Mouse (Mus musculus) ovary, postnatal 14 days (tissue): ENCODE results near the gene Otulin.

Experiments
- DNase-seq: peaks from one replicate; pipeline ENCODE4 v3.0.0; 2022; ENCODE audit warnings: low spot score

Gene Otulin

DNA sequence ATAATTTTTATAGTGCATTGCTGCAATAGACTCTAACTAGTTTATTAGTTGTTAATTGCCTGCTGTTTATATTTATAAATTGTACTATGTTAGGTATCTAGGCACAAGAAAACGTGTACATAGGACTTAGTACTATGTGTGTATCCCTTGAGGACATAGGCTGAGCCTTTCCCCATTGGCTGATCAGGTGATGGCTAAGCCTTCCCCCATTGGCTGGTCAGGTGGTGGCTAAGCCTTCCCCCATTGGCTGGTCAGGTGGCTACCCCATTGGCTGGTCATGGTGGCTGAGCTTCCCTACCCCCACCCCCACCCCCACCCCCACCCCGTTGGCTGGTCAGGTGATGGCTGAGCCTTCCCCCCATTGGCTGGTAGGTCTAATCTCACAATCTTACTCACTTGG, 50.6 kb downstream of the Otulin start:
- DNase-seq: no peak

DNA sequence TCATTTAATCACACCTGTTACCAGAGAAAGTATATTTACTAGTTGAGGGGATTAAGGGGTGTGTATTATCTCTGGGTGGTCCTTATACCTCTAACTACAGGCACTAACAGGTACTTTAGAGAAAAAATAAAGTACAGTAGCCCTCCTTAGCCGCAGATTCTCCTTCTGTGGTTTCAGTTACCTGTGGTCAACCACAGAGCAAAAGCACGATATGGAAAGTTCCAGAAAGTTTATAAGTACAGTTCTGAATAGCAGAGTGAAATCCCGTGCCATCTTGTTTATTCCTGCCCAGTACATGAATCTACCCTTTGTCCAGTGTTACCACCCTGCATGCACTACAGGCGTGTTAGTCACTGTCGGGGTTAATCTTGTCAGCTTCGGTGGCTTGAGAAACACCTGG, 51.6 kb downstream of the Otulin start:
- no peak for DNase-seq

DNA sequence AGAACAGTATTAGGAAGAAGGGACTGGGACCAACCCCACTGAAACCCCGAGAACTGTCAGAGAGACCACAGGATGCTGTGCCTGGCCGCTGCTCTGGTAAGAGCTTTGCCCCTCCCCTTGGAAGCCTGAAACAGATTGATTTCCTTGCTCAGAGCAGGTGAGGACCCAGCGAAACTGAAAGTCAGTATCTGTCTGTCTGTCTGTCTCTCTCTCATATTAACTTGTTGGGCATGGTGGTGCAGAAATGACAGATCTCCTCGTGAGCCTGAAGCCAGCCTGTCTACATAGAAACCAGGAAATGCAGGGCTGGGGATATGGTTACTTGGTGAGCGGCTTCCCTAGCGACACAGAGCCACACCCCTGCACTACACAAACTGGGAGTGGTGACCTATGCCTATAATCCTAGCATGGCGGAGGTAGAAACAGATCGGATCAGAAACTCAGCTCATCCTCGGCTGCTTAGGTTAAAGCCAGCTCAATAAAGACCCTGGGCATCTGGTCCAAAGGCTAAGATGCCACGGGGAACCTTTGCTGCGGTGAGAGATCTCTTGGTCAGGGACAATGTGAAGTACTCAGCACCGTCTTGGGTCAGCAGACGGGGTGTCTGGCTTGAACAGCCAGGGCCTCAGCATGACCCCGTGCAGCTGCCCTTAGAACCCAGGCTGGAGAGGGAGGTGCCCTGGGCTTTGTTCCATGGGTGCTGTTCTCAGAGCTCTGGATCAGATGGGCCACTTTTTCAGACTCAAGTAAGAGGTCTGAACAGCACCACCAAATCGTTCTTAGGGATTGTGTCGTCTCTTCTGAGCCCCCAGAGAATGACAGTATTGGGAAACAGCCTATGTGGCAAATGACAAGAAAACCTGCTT, 52.3 kb downstream of the Otulin start:
- no peak for DNase-seq

- DNase-seq: no peak
Observed at GRCm38 (mm10) chr15:27576886-27577285, 53.6 kb downstream of the Otulin start.

GRCm38 (mm10) chr15:27575932-27576331, 54.6 kb downstream of the Otulin start:
- DNase-seq: no peak

GRCm38 (mm10) chr15:27574992-27575781, 55.3 kb downstream of the Otulin start:
- no peak for DNase-seq

DNA sequence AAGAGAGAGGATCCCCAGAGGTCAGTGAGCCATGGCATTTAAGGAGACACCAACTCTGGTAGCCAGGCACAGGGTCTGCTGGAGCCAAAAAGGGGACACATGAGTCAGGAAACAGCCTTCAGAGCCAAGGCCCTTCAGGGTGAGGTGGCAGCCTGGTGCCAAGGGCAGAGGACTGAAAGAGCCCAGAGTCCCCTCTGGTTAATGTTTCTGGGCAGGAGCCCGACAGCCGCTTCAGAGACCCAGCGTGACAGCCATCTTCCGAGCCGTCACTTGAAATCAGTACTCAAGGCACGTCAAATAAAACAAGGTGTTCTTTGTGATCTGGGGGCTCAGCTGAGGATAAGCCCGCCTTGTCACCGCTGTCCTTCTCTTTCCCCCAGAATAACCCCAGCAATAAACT, 59.3 kb downstream of the Otulin start:
- DNase-seq: no peak

- DNase-seq: no peak
Observed at GRCm38 (mm10) chr15:27570385-27570784, 60.1 kb downstream of the Otulin start.

- DNase-seq: no peak
Observed at GRCm38 (mm10) chr15:27569924-27570323, 60.6 kb downstream of the Otulin start.

- no peak for DNase-seq
Observed at GRCm38 (mm10) chr15:27568371-27568770, 62.1 kb downstream of the Otulin start.

DNA sequence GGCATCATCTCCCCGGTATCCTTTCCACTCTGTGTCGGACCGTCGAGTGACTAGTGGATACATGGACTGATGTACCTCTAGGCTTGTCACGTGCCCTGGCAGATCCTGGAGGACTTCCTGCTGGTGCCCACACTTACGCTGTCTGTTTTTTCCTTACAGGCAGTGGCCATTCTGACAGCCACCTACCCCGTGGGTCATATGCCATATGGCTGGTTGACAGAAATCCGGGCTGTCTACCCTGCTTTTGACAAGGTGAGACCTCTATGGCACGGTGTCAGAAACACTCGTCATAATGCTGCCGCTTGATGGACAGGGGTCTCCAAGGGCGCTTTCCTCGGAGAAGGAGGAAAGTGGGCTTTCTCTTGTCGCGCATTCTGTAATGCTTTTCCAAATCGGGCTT, 63.1 kb downstream of the Otulin start:
- DNase-seq: no peak

DNA sequence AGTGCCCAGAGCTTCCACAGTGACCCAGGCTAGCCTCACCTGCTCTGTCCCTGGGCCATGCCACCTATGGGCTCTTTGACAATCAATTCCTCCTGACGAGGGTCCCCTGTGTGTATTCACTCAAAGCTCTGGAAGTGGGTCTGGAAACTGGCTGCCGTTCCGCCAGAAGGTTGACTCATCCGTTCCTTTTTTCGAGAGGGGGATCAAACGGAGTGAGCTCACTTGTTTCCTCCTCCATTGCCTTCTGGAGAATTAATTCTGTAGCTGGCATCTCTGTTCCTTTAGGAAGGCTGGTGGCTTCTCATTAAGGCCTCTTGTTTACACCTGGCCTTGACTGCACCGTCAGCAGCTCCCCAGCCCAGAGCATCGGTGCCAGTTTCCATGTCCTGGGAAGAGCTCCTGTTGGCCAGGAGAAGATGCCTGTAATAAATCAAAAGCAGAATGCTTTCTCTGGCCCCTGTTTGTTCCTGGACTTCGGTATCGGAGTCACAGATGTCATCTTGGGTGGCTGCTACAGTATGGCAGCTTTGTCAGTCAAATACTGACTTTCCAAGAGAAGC, 64.8 kb downstream of the Otulin start:
- no peak for DNase-seq

DNA sequence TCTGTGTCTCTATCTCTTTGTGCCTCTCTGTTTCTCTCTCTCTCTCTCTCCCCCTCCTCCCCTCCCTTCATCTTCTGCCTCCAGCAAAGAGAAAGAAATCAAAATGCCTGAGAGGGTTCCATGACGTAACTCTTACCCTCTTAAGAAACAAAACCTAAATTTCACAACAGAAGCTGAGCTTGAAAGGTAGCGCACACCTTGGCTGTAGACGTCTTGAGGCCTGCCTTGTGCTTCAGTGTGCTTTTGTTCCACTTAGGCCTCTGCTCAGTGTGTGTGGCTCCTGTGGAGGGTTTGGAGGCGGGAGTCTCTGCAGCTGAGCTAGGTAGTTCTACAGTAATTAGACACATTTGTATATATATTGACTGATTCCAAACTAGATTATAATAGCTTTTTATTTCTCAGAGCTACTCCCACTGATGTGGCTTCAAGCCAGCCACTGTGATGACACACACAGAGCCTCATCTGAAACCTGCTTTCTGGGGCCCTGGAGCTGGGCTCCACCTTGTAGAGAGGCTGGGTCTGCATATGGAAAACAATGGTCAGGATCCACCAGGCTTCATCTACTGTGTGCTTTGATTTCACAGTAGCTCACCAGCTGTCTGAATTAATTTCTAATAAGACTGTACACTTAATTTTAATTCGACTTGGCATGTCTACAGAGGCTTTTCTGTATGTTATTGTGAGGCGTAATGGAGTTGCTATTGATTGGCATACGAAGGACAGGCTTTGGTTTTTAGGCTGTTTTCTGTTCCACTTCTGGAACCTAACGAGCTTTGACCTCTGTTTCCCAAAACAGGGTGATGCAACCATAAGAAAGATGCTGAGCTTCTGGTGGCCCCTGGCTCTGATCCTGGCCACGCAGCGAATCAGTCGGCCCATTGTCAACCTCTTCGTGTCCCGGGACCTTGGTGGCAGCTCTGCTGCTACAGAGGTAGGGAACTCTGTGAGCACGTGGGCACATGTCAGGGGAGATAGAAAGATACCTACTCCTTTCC, 66.1 kb downstream of the Otulin start:
- DNase-seq: no peak

DNA sequence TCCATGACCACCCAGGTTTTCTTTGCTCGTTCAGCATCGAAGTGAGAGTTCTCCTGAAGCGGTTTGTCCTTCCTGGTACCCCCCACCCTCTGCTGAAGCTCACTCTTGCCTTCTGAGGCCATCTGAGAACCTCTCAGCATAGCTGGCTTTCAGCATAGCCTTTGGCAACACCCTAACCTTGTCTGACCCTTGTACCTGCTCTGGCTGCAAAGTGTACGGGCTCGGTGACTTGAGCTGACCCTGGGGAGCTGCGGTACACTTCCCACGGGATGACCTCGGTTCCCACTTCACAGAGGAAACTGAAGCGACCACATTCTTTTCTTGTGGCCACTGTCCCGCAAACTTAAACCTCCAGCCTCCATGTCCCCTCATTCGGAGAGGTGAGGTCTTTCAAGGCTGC, 70.2 kb downstream of the Otulin start:
- DNase-seq: no peak

GRCm38 (mm10) chr15:27558456-27559147, 71.9 kb downstream of the Otulin start:
- DNase-seq: no peak

GRCm38 (mm10) chr15:27553554-27553953, 76.9 kb downstream of the Otulin start:
- DNase-seq: no peak

GRCm38 (mm10) chr15:27552129-27552700, 78.3 kb downstream of the Otulin start:
- no peak for DNase-seq

- no peak for DNase-seq
Observed at GRCm38 (mm10) chr15:27551117-27552114, 79.1 kb downstream of the Otulin start.

DNA sequence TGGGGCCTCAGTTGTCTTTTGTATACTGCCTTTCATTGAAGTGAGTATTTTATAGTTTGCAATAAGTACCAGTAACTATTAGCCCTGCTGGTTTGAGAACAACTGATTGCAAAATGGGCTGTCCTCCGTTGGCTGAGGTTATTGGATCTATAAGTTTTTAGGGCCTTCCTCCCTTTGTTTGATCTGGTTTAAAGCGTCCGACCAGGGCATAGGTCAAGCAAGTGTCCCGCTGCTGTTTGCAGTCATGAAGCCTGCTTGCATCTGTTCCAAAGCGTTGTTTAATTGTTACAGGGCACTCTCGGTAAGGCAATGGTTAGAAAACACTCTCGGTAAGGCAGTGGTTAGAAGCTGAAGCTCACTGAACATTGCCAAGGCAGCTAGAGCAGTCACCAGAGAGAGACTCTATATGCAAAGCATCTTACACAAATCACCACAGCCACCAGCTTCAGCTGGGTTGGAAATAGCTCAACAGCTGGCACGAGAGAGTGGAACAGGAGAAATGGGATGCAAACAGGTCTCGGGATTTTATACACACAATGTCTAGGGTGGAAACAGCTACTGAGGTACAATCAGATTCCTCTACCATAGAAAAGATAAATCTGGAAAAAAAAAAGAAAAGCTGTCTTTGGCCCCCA, 80.0 kb downstream of the Otulin start:
- no peak for DNase-seq
